Mouse (Mus musculus) stomach, embryonic 15.5 days (tissue): Measurements from ENCODE around the gene Gdpgp1. TPM values are rescaled to one million over a fixed set of nuclear protein-coding genes. Genes with fewer than 3 reads are reported as not detected.

ENCODE experiments used
- ATAC-seq: fragments of 200-750 bp; cut with Nextera tagmentation; 2 replicates; pipeline ENCODE4 v1.8.0; 2017; ENCODE audit warnings: low read depth, moderate number of reproducible peaks, moderate TSS enrichment; ENCODE audit not compliant: insufficient read depth, low FRiP score
- H3K27ac ChIP-seq: fragments of 300-500 bp; sonication (generic); 2 replicates; pipeline ENCODE4 v1.5.1; 2015; ENCODE audit warnings: mild to moderate bottlenecking, inconsistent platforms
- H3K27me3 ChIP-seq: fragments of 300-500 bp; sonication (generic); replicated peaks from 2 replicates; pipeline ENCODE4 v1.6.1; 2015; ENCODE audit warnings: inconsistent platforms
- H3K36me3 ChIP-seq: fragments of 300-500 bp; sonication (generic); 2 replicates; pipeline ENCODE4 v1.6.1; 2015; ENCODE audit warnings: inconsistent platforms
- H3K4me1 ChIP-seq: fragments of 300-500 bp; sonication (generic); 2 replicates; pipeline ENCODE4 v1.6.1; 2015; ENCODE audit warnings: inconsistent platforms
- H3K4me2 ChIP-seq: fragments of 300-500 bp; sonication (generic); 2 replicates; pipeline ENCODE4 v1.6.1; 2015; ENCODE audit warnings: mild to moderate bottlenecking, inconsistent platforms
- H3K4me3 ChIP-seq: fragments of 300-500 bp; sonication (generic); replicated peaks from 2 replicates; pipeline ENCODE4 v1.5.1; 2015; ENCODE audit warnings: inconsistent platforms
- H3K9ac ChIP-seq: fragments of 300-500 bp; sonication (generic); 2 replicates; pipeline ENCODE4 v1.6.1; 2015; ENCODE audit warnings: inconsistent platforms
- H3K9me3 ChIP-seq: fragments of 300-500 bp; sonication (generic); 2 replicates; pipeline ENCODE4 v1.6.1; 2016; ENCODE audit warnings: inconsistent platforms
- WGBS: fragments of 180-500 bp; shearing (Covaris S2); methylation state at CpG from one replicate; pipeline ENCODE4 v1.1.7; 2015; 5-methylcytosine and 5-hydroxymethylcytosine counted together
- polyA plus RNA-seq: library from polyadenylated mRNA; unstranded; fragments of >200 nt; fragmentation: Nextera tagmentation; extraction: Ambion mirVana; gene quantifications from 2 replicates; pipeline ENCODE4 v1.2.1, GENCODE M21; 2015

Gdpgp1 gene
- polyA plus RNA-seq, 1 experiment from 2014 or later: 5.2 TPM

DNA sequence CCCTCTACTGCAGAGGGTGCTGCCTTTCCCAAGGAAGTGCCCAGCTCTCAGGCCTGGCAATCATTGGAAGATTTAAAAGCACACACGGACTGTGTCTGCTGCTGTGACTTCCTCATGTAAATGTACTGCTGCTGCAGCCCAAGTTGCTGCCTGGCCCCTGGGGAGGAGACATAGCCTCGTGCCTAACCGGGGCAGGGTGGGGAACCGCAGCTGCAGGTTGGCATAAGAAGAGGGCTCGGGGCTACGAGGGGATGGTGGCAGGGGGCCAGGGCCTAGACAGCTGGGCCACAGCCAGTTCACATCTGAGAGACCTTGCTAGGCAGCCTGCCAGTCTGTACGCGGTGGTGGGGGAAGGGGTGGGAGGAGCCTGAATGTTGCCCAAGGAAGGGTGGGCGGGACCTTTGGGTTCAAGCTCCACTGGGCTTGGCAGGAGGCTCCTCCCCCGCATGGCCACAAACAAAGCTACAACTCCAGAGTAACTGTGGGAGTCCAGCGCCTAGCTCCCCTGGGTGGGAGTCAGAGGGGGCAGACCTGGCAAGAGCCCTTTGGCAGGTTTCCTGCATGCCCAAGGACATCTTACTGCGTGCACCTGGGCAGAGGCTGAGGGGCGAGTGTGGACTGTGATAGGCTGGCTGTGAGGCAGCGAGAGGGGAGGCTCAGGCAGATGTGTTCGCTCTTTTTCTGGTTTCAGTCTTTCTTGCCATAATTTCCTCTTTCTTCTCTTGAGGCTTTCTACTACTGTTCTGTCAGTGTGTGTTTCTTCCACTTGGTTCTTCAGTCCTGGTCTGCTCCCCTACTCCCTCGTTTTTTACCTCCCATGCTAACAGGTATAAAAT, 40.2 kb upstream of the Gdpgp1 start:
- Histone ChIP-seq H3K27ac (peak overlapping the region; percentile 96), H3K27me3 (no peaks in the 10 kb centered on the region), H3K9me3 (no peaks in the 10 kb centered on the region), H3K4me1 (peaks cover 40% of the 10 kb centered on the region), H3K36me3 (no peaks in the 10 kb centered on the region), H3K4me2 (peak overlapping the region; percentile 72), H3K4me3 (peak overlapping the region; percentile 29), H3K9ac (peak overlapping the region; percentile 16; the same call in 1 of the 2 replicates)
- ATAC-seq: peak; percentile 84
- WGBS: 12% methylated on average over 16 of the region's 16 CpGs

DNA sequence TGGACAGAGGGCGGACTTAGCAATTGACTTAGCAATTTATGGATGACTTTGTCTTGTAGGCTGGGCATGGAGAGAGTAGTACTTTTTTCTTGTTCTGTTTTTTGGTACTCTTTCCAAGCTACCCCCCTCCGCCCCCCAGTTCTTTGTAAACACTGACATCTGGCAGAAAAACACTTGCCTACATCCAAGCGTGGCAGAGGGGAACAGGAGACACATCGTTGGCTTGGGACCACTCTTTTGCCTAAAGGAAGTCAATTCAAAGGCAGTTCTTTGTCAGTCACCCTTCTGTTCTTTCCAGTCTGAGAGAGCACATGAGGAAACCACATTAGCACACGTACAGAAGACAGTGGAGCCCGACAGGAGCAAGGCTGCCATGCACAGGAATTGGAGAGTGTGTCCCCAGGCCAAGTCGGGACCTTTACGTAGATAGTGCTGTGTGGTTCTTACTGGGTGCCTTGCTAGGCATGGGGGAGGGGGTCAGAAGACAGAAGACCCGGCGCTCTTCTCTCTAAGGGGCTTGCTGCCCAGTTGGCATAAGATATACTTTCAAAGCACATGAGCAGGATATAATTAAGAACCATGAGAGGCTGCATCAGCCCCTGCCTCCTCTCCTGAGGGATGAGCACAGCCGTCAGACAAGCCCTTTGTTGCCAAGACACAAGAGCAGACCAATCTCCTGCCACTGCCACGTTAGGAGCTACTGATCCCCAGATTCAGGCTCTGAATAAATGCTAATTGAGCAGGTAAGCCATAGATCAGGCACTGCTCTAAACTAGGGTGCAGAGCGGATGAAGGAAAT, 38.5 kb upstream of the Gdpgp1 start:
- Histone ChIP-seq H3K9me3 (no peaks in the 10 kb centered on the region), H3K4me2 (no peak overlapping the region), H3K4me3 (no peak overlapping the region), H3K27me3 (no peaks in the 10 kb centered on the region), H3K27ac (0 out of 2 replicates have a peak overlapping the region, but pooled peaks have one; percentile 26), H3K4me1 (peaks cover 37% of the 10 kb centered on the region), H3K36me3 (no peaks in the 10 kb centered on the region), H3K9ac (no peak overlapping the region)
- no peak for ATAC-seq
- 74% methylated on average over 13 of the region's 13 CpGs for WGBS

DNA sequence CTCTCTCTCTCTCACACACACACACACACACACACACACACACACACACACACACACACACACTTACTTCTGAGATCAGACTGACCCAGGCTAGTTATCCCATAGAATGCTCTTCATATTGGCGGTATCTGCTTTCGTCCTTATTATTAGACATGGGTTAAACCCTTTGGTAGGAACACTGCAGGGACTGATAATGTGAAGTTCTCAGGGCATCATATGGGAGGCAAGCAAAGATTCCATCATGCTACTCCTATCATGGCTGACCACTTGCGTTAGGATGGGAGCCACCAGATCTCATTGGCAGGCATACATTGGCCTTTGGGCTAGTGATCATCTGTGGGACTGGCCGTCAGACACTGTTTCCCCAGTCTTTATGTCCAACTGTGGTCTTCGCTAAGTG, 37.5 kb upstream of the Gdpgp1 start:
- no peak for ATAC-seq
- Histone ChIP-seq H3K4me1 (peaks cover 45% of the 10 kb centered on the region), H3K9me3 (no peaks in the 10 kb centered on the region), H3K9ac (no peak overlapping the region), H3K4me3 (no peak overlapping the region), H3K27ac (no peak overlapping the region), H3K36me3 (no peaks in the 10 kb centered on the region), H3K27me3 (no peaks in the 10 kb centered on the region), H3K4me2 (no peak overlapping the region)
- WGBS: 88% methylated on average over 5 of the region's 5 CpGs

DNA sequence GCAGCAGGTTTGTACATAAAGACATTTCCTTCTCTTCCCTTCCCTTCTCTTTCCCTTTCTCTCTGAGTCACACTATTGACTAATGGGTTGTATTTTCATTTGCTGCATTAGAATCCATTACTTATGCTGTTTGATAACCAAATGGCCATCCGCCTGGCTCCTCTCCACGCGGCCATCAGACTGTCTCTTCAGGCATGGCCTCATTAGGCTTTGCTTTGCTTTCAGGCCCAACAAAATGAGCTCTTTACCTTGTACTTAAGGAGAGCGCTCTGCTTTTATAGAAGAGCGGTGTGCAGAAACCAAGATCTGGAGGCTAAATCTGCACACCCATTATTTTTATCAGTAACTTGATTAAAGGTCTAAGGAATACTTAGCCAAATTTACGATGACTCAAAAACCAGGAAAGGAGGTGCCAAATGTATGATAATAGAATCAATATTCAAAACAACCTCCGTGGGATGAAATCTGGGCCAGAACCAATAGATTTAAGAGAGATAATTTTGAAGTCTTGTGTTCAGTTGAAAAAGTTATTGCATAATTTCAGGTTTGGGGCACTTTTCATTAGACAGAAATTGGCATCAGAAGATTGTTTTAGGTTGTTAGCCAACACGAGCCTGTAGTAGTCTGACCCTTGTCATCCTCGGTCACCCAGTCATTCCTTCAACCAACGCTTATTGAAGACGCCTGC, 36.9 kb upstream of the Gdpgp1 start:
- ATAC-seq: no peak

DNA sequence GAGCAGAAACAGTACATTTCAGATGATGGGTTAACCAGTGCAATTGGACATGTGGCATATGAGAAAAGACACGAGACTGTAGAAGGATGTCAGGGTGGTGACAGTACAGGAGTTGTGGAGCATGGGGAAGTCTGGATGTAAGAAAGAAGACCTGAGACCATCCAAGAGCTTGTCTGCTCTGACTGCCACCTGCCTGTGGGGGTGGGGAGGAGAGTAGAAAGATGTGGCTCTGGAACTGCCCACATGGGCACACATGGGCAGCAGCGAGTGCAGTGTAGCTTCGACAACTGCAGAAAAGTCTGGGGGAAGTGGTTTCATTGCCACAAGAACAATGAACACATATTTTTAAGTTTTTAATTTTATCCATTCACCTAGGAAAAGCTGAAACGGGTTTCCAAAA, 35.3 kb upstream of the Gdpgp1 start:
- Histone ChIP-seq H3K4me2 (peak overlapping the region; percentile 81; the same call in 1 of the 2 replicates), H3K9ac (no peak overlapping the region), H3K4me1 (peaks cover 46% of the 10 kb centered on the region), H3K9me3 (no peaks in the 10 kb centered on the region), H3K27ac (peak overlapping the region; percentile 97), H3K36me3 (no peaks in the 10 kb centered on the region), H3K27me3 (no peaks in the 10 kb centered on the region), H3K4me3 (peak overlapping the region; percentile 64; the same call in 1 of the 2 replicates)
- WGBS: 17% methylated on average over 4 of the region's 4 CpGs
- no peak for ATAC-seq

More for the DNA sequence above, 36.9 kb upstream of the Gdpgp1 start:
- Histone ChIP-seq H3K4me1 (peaks cover 47% of the 10 kb centered on the region), H3K9ac (no peak overlapping the region), H3K27me3 (no peaks in the 10 kb centered on the region), H3K4me3 (no peak overlapping the region), H3K9me3 (no peaks in the 10 kb centered on the region), H3K36me3 (no peaks in the 10 kb centered on the region), H3K4me2 (no peak overlapping the region), H3K27ac (no peak overlapping the region)
- WGBS: 86% methylated on average over 10 of the region's 11 CpGs

DNA sequence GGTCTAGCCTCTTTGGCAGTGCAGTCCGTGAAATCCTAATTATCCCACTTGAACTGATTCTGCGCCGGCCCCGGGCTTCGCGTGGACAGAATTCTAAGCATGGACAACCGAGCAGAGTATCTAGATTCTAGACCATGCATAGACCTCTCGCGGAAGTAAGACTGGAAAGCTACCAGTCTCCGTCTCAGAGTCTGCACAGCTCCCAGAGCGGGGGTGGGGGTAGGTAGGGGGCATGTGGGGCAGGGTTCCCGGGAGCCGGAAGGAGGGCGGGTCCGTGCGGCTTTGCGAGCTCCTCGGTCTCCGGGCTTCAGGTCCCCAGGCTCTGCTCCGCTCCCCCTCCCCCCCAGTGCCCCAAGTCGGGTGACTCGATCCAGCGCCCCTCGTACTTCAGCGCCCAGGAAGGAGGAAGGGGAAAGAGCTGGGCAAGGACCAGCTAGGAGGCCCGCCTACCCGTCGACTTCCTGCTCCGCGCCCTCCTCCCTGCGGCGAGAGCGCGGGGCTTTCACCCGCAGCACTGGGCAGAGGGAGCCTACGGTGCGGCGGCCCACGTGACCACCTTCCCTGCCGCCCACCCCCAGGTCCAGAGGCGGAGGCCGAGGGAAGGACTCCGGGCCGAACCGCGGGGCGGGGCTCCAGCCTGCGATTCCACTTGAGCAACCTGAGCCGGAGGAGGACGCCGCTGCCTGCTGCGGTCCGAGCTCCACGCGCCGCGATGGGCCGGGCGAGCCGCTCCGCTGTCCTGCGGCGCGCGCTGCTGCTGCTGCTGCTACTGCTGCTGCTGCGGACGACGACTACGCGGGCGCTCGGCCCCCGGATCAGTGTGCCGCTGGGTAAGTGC, 34.5 kb upstream of the Gdpgp1 start:
- Histone ChIP-seq H3K4me2 (peak overlapping the region; percentile 81), H3K9me3 (no peaks in the 10 kb centered on the region), H3K27ac (peak overlapping the region; percentile 97), H3K36me3 (no peaks in the 10 kb centered on the region), H3K4me3 (peak overlapping the region; percentile 64), H3K27me3 (no peaks in the 10 kb centered on the region), H3K9ac (peak overlapping the region; percentile 59), H3K4me1 (peaks cover 46% of the 10 kb centered on the region)
- 0% methylated on average over 68 of the region's 74 CpGs for WGBS
- ATAC-seq: peak; percentile 90

DNA sequence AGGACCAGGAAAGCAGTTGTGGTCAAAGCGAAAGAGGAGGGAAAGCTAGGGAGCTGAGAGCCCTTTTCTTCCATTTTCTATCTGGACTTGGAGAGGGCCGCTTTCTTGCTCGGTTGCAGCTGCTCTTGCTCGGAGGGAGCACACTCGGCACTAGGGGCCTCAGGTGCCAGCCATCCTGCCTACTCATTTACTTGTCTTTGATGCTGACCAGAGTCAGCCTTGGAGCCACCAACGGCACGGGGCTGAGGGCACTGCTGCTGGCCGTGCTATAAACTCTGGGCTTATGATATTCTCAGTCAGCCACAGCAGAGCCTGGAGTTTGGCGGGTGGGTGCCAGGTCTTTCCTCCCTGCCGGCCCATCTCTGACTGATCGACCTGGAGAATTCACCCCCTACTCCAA, 33.8 kb upstream of the Gdpgp1 start:
- no peaks in the 10 kb centered on the region for H3K36me3 ChIP-seq
- peak overlapping the region; percentile 81 for H3K4me2 ChIP-seq
- peak overlapping the region; percentile 64 for H3K4me3 ChIP-seq
- under 1% methylated on average over 11 of the region's 11 CpGs for WGBS
- peak overlapping the region; percentile 59 for H3K9ac ChIP-seq
- peak overlapping the region; percentile 97 for H3K27ac ChIP-seq
- ATAC-seq: no peak
- peaks cover 50% of the 10 kb centered on the region for H3K4me1 ChIP-seq
- no peaks in the 10 kb centered on the region for H3K9me3 ChIP-seq
- H3K27me3 ChIP-seq: no peaks in the 10 kb centered on the region

DNA sequence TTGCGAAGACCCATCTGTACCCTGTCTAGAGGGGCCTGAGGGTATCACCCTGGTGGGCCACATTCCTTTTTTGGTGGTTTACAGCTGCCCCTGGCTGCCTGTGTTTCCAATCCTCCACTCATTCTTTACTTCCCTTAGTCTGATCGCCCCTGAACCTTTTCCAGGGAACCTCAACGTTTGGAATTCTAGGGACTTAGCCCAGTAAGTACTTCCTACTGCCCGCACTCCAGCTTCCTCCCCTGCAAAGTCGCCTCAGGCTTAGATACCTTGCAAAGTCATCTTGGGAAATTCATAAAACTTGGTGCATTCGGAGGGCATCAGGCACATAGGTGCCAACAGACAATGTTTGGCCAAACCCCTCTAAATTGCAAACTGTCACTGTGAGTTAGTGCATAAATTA, 33.4 kb upstream of the Gdpgp1 start:
- H3K27me3 ChIP-seq: no peaks in the 10 kb centered on the region
- H3K27ac ChIP-seq: peak overlapping the region; percentile 97
- H3K4me3 ChIP-seq: peak overlapping the region; percentile 64
- 25% methylated on average over 6 of the region's 6 CpGs for WGBS
- no peak for ATAC-seq
- peak overlapping the region; percentile 59 for H3K9ac ChIP-seq
- peak overlapping the region; percentile 81 for H3K4me2 ChIP-seq
- no peaks in the 10 kb centered on the region for H3K36me3 ChIP-seq
- no peaks in the 10 kb centered on the region for H3K9me3 ChIP-seq
- peaks cover 46% of the 10 kb centered on the region for H3K4me1 ChIP-seq

DNA sequence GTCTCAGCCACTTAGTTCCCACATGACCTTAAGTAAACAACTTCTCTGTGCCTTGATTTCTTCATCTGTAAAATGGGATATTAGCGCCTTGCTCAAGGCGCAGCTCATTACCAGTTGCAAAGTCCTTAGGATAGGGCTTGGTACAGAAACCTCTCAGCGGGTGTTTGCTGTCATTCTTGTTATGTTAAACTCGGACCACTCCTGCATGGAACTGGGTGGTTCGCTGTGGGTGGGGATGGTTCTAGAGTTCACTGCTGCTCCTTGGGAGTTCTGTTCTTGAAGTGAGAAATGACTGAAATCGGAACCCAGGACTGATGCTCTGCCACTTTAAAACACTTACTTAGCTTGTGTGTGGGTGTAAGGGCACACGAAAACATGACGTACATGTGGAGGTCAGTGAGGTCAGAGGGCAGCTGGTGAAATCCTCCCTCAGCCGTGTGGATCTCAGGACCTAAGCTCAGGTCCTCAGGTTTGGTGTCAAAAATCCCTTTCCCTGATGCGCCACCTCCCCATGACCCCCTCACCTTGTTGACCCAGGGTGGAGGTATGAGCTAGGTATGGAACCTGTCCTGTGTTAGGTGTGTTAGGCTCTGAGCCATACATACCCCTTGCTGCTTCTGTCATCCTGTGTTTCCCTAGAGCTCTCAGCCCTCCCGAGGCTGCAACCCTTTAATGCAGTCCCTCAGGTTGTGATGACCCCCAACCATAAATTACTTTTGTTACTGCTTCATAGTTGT, 32.6 kb upstream of the Gdpgp1 start:
- Histone ChIP-seq H3K9me3 (no peaks in the 10 kb centered on the region), H3K27ac (0 out of 2 replicates have a peak overlapping the region, but pooled peaks have one; percentile 19), H3K4me1 (peaks cover 49% of the 10 kb centered on the region), H3K36me3 (no peaks in the 10 kb centered on the region), H3K4me2 (peak overlapping the region; percentile 81), H3K9ac (0 out of 2 replicates have a peak overlapping the region, but pooled peaks have one; percentile 12), H3K4me3 (peak overlapping the region; percentile 64), H3K27me3 (no peaks in the 10 kb centered on the region)
- no peak for ATAC-seq
- WGBS: 68% methylated on average over 11 of the region's 11 CpGs

DNA sequence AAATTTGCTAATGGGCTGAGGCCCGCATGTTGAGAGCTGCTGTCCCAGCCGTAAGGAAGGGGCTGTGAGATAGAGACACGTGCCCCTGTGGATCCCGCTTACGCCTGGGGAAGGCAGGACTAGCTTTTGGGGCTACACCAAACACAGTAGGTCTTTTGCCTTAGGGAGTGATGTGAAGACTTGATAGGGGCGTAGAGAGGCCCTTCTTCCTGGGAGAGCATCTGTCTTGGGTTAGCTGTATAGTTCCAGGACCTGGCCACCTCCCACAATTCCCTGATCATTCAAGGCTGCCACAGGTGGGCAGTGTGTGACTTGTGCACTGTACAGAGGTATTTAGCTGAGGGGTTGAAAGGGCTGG, 32.1 kb upstream of the Gdpgp1 start:
- no peaks in the 10 kb centered on the region for H3K36me3 ChIP-seq
- H3K4me1 ChIP-seq: peaks cover 51% of the 10 kb centered on the region
- no peak overlapping the region for H3K9ac ChIP-seq
- H3K9me3 ChIP-seq: no peaks in the 10 kb centered on the region
- peak overlapping the region; percentile 81; the same call in 1 of the 2 replicates for H3K4me2 ChIP-seq
- ATAC-seq: no peak
- 75% methylated on average over 6 of the region's 6 CpGs for whole genome bisulfite sequencing
- peak overlapping the region; percentile 64; the same call in 1 of the 2 replicates for H3K4me3 ChIP-seq
- H3K27me3 ChIP-seq: no peaks in the 10 kb centered on the region
- no peak overlapping the region for H3K27ac ChIP-seq
